In genomic region chr3:115937807-115938206, GRCm38 (mm10) we compare ENCODE assay signal across 20 mouse cellular contexts. TPM values are rescaled to one million over a fixed set of nuclear protein-coding genes. Genes with fewer than 3 reads are reported as not detected.
DNase-seq lines count a peak whose midpoint lies in the region; ATAC-seq lines count a peak whose summit lies in the region.
"Had no signal": no experiment of that assay in that cellular context is flagged by ENCODE, and none has a peak within 500 bp of the region (broad histone marks: within the 10 kb centered on the region; RNA-seq: fewer than 3 reads in every experiment).

No protein-coding gene starts in this region.

- H3K9ac ChIP-seq in hindbrain, embryonic 12.5 days: no peak overlapping the region
- H3K9ac ChIP-seq: embryonic facial prominence, embryonic 12.5 days had no signal

- intact Hi-C loops in heart, postnatal 14 days (cut with DNase I): loop anchor here (2.0 to 5.0 kb wide), 3 partner anchors 41 to 276 kb away; no protein-coding TSS in a partner anchor

- peak; percentile 71 for DNase-seq in heart, embryonic 10.5 days (ENCODE audit: low spot score)
- DNase-seq in heart, postnatal 14 days: no peak
- peak; percentile 20 for DNase-seq in ovary, postnatal 36 days (ENCODE audit: low spot score)
- no peak for DNase-seq in ovary, postnatal 14 days (ENCODE audit: low spot score)
- peak; percentile 47 for DNase-seq in adrenal gland, postnatal 25 days
- no peak for DNase-seq in thymus, postnatal 25 days
- DNase-seq: cerebellum, adult 11-12 months; cerebellum, adult 9-10 months; cerebellum, postnatal 25 days; gastrocnemius, postnatal 14 days; heart, postnatal 10 days had no signal

- ATAC-seq in hindbrain, embryonic 12.5 days (ENCODE audit: low FRiP score): no peak
- ATAC-seq: activated CD4-positive, CD25-positive, alpha-beta regulatory T cell, adult 4 months; forebrain, embryonic 16.5 days; hindbrain, embryonic 16.5 days; inflammation-experienced regulatory T-cells, adult 6 months; intestine, postnatal 0 days; Patski had no signal

- 88% methylated on average over 10 of the region's 10 CpGs for WGBS in heart, embryonic 10.5 days
- 91% methylated on average over 10 of the region's 10 CpGs for WGBS in hindbrain, embryonic 12.5 days

- H3K9me3 ChIP-seq in heart, embryonic 10.5 days: no peaks in the 10 kb centered on the region
- H3K9me3 ChIP-seq in hindbrain, embryonic 12.5 days (replicated peaks): no peaks in the 10 kb centered on the region
- H3K9me3 ChIP-seq: embryonic facial prominence, embryonic 12.5 days had no signal

- no peaks in the 10 kb centered on the region for H3K4me1 ChIP-seq in heart, embryonic 10.5 days
- H3K4me1 ChIP-seq in hindbrain, embryonic 12.5 days: no peaks in the 10 kb centered on the region
- H3K4me1 ChIP-seq: embryonic facial prominence, embryonic 12.5 days had no signal

- H3K27me3 ChIP-seq in heart, embryonic 10.5 days (ENCODE audit: insufficient read depth, poor library complexity, severe bottlenecking): no peaks in the 10 kb centered on the region
- no peaks in the 10 kb centered on the region for H3K27me3 ChIP-seq in hindbrain, embryonic 12.5 days
- H3K27me3 ChIP-seq: CH12.LX; embryonic facial prominence, embryonic 12.5 days; Patski had no signal

- peaks cover 9% of the 10 kb centered on the region for H3K36me3 ChIP-seq in heart, embryonic 10.5 days
- peaks cover 20% of the 10 kb centered on the region for H3K36me3 ChIP-seq in hindbrain, embryonic 12.5 days

- H3K27ac ChIP-seq in heart, embryonic 10.5 days: no peak overlapping the region
- no peak overlapping the region for H3K27ac ChIP-seq in hindbrain, embryonic 12.5 days
- H3K27ac ChIP-seq: embryonic facial prominence, embryonic 12.5 days had no signal

- H3K4me2 ChIP-seq in hindbrain, embryonic 12.5 days (replicated peaks): no peak overlapping the region
- H3K4me2 ChIP-seq: embryonic facial prominence, embryonic 12.5 days had no signal

- no peak overlapping the region for H3K4me3 ChIP-seq in heart, embryonic 10.5 days
- H3K4me3 ChIP-seq in hindbrain, embryonic 12.5 days: no peak overlapping the region
- H3K4me3 ChIP-seq: embryonic facial prominence, embryonic 12.5 days had no signal

RNA-seq across cellular contexts. Expression of gene Dph5, which starts 50.2 kb away (rescaled TPM):
- 25.8 and 30.9 TPM in 2 replicates for polyA plus RNA-seq in heart, embryonic 10.5 days (2016; fragmentation: Nextera tagmentation; extraction: Ambion mirVana)
- total RNA-seq in heart, postnatal 14 days (2021): 1 to 10 TPM; 6.4 to 7.2 TPM
- total RNA-seq in adrenal gland, postnatal 25 days (2021): 25.6 and 26.7 TPM in 2 replicates
- 21.9 and 26.3 TPM in 2 replicates for polyA plus RNA-seq in hindbrain, embryonic 12.5 days (2016; fragmentation: Nextera tagmentation; extraction: Ambion mirVana)

Comparison
In these comparisons a context has a peak if more than half of its experiments do, and no peak if none do; other contexts are left out.
1. DNase-seq: peak in heart, embryonic 10.5 days (single experiment), ovary, postnatal 36 days (single experiment) and adrenal gland, postnatal 25 days (single experiment); none in heart, postnatal 14 days (0 of 2), ovary, postnatal 14 days (single experiment) and thymus, postnatal 25 days (single experiment).